Mouse (Mus musculus) cortical plate, adult 2 months (tissue): ENCODE data around the gene Sde2. TPM values are rescaled to one million over a fixed set of nuclear protein-coding genes. Genes with fewer than 3 reads are reported as not detected.

Source experiments
- H3K27ac ChIP-seq: fragments of 200-500 bp; 2 replicates; pipeline ENCODE4 v1.5.1; 2012; ENCODE audit warnings: low read length, control low read depth, inconsistent platforms; ENCODE audit not compliant: insufficient read depth
- H3K4me1 ChIP-seq: fragments of 200-500 bp; 2 replicates; pipeline ENCODE4 v1.6.1; 2011; ENCODE audit warnings: low read length; ENCODE audit not compliant: control insufficient read depth, insufficient read depth
- H3K4me3 ChIP-seq: fragments of 200-500 bp; 2 replicates; pipeline ENCODE4 v1.5.1; 2011; ENCODE audit warnings: mild to moderate bottlenecking, low read length, control low read depth; ENCODE audit not compliant: insufficient read depth
- CTCF ChIP-seq: fragments of 200-500 bp; IDR thresholded peaks from 2 replicates; pipeline ENCODE4 v1.5.1; 2011; ENCODE audit warnings: mild to moderate bottlenecking, control low read depth, low read length; ENCODE audit not compliant: insufficient read depth; ENCODE audit errors: extremely low read depth
- POLR2A ChIP-seq: fragments of 200-500 bp; IDR thresholded peaks from 2 replicates; pipeline ENCODE4 v1.6.1; 2011; ENCODE audit warnings: mild to moderate bottlenecking, low read length, control low read depth; ENCODE audit not compliant: insufficient read depth; ENCODE audit errors: extremely low read depth
- polyA plus RNA-seq: library from polyadenylated mRNA; depleted of rRNA; stranded (reverse); fragments of >200 nt; gene quantifications from 2 replicates; pipeline ENCODE4 v1.2.3, GENCODE M21; 2012

The Sde2 gene
- polyA plus RNA-seq, 1 experiment, result 16.2 TPM

GRCm38 (mm10) chr1:180904039-180904814 lies 53.3 kb downstream of the Sde2 start, which contains the start of gene Pycr2:
TSS of gene Pycr2 (plus strand) at chr1:180904293.
- Histone ChIP-seq H3K4me3 (peak within 1 kb of the TSS; percentile 86), H3K27ac (0 out of 2 replicates have a peak within 1 kb of the TSS, but pooled peaks have one; percentile 13), H3K4me1 (peaks cover 3% of the 10 kb centered on the region; the same call in 1 of the 2 replicates)
- TF ChIP-seq POLR2A (peak; percentile 87), CTCF (no peak)

DNA sequence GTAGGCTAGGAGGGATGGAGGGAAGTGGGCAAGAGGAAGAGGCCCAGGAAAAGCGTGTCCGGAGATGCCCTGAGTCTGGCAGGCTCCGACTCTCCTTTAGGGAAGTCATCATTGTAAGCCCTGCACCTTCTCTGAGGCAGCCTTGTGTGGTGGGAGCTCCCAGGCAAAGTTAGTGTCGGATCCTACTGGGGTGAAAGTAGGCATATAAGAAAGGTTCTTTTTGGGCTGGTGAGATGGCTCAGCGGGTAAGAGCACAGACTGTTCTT lies 53.8 kb downstream of the Sde2 start:
- Histone ChIP-seq H3K27ac (no peak overlapping the region), H3K4me3 (peak overlapping the region; percentile 86), H3K4me1 (peaks cover 3% of the 10 kb centered on the region; the same call in 1 of the 2 replicates)
- no peak for TF ChIP-seq CTCF
- no peak for TF ChIP-seq POLR2A

DNA sequence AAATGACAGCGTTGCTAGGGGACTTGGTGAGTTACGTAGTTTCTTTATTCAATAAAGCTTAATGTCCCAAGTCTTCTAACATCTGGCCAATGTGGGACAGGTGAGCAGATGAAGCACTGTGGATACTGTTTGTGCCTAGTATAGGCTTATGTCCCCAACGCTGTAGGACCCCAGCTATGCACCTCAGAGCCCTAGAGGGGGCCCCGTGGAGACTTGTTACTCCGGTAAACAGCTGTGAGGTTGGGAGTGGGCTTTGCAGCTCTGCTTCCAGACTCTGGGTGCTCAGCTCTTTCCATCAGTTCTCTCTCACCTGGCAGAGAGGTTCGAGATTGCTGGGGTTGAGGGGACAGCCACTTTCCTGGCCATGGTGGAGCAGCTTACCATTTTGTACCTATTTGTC lies 54.4 kb downstream of the Sde2 start:
- no peak for TF ChIP-seq POLR2A
- TF ChIP-seq CTCF, result no peak
- Histone ChIP-seq H3K27ac (no peak overlapping the region), H3K4me1 (peaks cover 3% of the 10 kb centered on the region; the same call in 1 of the 2 replicates)

DNA sequence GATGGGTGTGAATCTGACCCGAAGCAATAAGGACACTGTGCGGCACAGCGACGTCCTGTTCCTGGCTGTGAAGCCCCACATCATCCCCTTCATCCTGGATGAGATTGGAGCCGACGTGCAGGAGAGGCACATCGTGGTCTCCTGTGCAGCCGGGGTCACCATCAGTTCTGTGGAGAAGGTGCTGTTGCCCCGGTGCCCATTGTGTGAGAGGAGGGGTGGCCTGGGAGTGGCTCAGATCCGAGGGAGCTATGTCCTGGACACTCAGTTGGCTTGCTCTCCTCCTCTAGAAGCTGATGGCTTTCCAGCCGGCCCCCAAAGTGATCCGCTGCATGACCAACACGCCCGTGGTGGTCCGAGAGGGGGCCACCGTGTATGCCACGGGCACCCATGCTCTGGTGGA lies 54.9 kb downstream of the Sde2 start:
- no peak overlapping the region; the same call in 1 of the 2 replicates for H3K4me3 ChIP-seq
- no peak for TF ChIP-seq POLR2A
- no peak for TF ChIP-seq CTCF
- H3K4me1 ChIP-seq, result peaks cover 3% of the 10 kb centered on the region; the same call in 1 of the 2 replicates
- H3K27ac ChIP-seq, result no peak overlapping the region

More for the DNA sequence above, 54.4 kb downstream of the Sde2 start:
- H3K4me3 ChIP-seq, result peak overlapping the region; percentile 86; the same call in 1 of the 2 replicates

- Histone ChIP-seq H3K4me1 (peaks cover 3% of the 10 kb centered on the region; the same call in 1 of the 2 replicates), H3K4me3 (no peak overlapping the region)
- TF ChIP-seq CTCF (no peak), POLR2A (no peak)
Observed at GRCm38 (mm10) chr1:180906461-180907147, 55.7 kb downstream of the Sde2 start.

DNA sequence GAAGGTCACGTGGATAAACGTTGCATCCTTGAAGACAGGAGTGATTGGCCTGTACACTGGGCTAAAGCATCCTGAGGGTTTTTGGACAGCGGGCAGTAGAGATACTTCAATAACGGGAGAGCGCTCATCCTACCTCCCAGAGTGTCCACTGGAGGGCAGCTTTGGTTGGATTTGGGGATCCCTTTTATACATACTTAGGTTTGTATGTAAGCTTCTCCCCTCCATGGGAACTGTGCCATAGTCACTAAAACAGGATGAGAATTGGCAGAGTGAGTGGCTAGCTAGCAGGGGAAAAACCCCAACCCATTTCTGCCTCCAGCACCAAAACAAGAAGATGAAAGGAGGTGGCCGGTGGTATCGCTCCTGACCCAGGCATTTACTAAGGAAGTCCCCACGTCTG lies 60.2 kb downstream of the Sde2 start:
- H3K4me1 ChIP-seq, result 0 out of 2 replicates have a peak, but pooled peaks cover 2% of the 10 kb centered on the region
- no peak overlapping the region for H3K4me3 ChIP-seq
- H3K27ac ChIP-seq, result no peak overlapping the region
- TF ChIP-seq CTCF, result peak; percentile 45; the same call in 1 of the 2 replicates
- TF ChIP-seq POLR2A, result no peak

More at GRCm38 (mm10) chr1:180906461-180907147, 55.7 kb downstream of the Sde2 start:
- H3K27ac ChIP-seq, result no peak overlapping the region

DNA sequence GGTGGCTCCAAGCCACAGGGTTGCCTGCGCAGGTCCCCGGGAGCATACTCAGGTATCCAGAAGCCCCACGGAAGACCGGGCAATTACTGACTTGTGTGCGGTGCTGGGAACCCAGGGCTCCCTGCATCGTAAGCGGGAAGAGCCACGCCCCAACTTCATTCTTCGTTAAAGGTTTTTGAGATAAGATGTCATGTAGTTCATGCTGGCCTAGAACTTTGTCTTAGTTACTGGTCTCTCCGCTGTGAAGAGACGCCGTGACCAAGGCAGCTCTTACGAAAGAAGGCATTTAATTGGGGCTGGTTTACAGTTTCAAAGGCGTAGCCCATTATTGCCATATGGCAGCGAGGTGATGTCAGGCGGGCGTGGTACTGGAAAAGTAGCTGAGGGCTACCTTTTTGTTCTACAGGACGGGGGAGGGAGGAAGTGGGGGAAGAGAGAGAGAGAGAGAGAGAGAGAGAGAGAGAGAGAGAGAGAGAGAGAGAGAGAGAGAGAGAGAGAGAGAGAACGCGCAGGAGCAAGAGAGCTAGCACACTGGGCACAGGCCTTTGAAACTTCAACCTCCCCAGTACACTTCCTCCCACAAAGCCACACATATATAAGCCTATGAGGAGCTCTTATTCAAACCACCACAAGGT lies 60.8 kb downstream of the Sde2 start:
- 0 out of 2 replicates have a peak, but pooled peaks cover 2% of the 10 kb centered on the region for H3K4me1 ChIP-seq
- no peak overlapping the region for H3K4me3 ChIP-seq
- no peak overlapping the region for H3K27ac ChIP-seq
- TF ChIP-seq POLR2A (no peak), CTCF (no peak)

DNA sequence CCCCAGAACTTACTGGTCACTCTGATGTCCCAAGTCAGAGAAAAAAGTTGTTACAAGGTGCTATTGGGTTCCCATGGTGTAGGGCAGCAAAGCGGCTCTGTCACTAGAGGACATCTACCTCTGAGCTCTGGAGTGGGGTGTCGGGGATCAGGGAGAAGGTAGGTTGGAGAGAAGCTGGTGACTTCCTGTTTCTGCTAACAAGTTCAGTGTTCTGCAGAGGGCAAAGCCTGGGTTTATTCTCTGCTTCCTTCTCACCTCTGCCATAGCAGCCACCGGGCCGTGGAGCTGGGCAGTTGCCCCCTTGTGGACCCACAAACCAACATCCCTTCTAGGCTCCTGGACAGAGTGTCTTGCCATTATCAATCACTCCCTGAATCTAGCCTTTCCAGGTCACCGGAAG lies 61.9 kb downstream of the Sde2 start:
- H3K4me3 ChIP-seq, result no peak overlapping the region
- no peak overlapping the region for H3K27ac ChIP-seq
- 0 out of 2 replicates have a peak, but pooled peaks cover 2% of the 10 kb centered on the region for H3K4me1 ChIP-seq
- TF ChIP-seq CTCF (no peak), POLR2A (no peak)

DNA sequence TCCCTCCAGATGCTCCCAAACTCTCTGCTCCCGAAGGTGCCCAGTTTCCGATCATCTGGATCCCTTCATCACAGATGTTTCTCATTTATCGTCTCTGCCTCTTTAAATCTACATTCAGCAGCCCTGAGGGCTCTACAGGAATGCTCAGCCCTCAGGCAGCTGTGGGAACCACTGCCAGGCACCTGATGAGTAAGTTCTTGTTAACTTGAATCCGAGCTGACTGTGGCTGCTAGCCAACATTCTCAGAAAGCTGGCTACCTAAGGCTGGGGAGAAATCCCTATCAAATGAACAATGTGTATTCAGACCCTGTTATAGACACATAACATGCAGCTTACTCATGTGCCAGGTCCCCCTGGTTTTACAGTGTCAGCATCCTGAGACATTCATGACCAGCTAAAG lies 62.9 kb downstream of the Sde2 start:
- Histone ChIP-seq H3K4me1 (0 out of 2 replicates have a peak, but pooled peaks cover 2% of the 10 kb centered on the region), H3K4me3 (no peak overlapping the region), H3K27ac (no peak overlapping the region)
- no peak for TF ChIP-seq POLR2A
- TF ChIP-seq CTCF, result no peak
